Mouse (Mus musculus) stomach, postnatal 0 days (tissue): ENCODE measurements around the gene Lpo. TPM values are rescaled to one million over a fixed set of nuclear protein-coding genes. Genes with fewer than 3 reads are reported as not detected.
A peak's percentile ranks its signal among the peaks of the same experiment; 100 is the strongest.

Experiments used
- ATAC-seq: fragments of 200-750 bp; cut with Nextera tagmentation; 2 replicates; pipeline ENCODE4 v1.8.0; 2017; ENCODE audit not compliant: low FRiP score, low TSS enrichment
- DNase-seq: peaks from one replicate; pipeline ENCODE4 v3.0.0-alpha.2; 2016; ENCODE audit warnings: low spot score
- H3K27ac ChIP-seq: fragments of 300-500 bp; sonication (generic); replicated peaks from 2 replicates; pipeline ENCODE4 v1.5.1; 2014; ENCODE audit warnings: mild to moderate bottlenecking, control low read depth
- H3K27me3 ChIP-seq: fragments of 300-500 bp; sonication (generic); 2 replicates; pipeline ENCODE4 v1.6.1; 2014; ENCODE audit warnings: low read length; ENCODE audit not compliant: control insufficient read depth, insufficient read depth
- H3K36me3 ChIP-seq: fragments of 300-500 bp; sonication (generic); 2 replicates; pipeline ENCODE4 v1.6.1; 2014; ENCODE audit warnings: low read length, mixed read lengths; ENCODE audit not compliant: control insufficient read depth, insufficient read depth
- H3K4me1 ChIP-seq: fragments of 300-500 bp; sonication (generic); replicated peaks from 2 replicates; pipeline ENCODE4 v1.6.1; 2014; ENCODE audit warnings: antibody characterized with exemption; ENCODE audit not compliant: control insufficient read depth, insufficient read depth
- H3K4me2 ChIP-seq: fragments of 300-500 bp; sonication (generic); replicated peaks from 2 replicates; pipeline ENCODE4 v1.6.1; 2014; ENCODE audit warnings: low read depth, mild to moderate bottlenecking, control low read depth, moderate library complexity
- H3K4me3 ChIP-seq: fragments of 300-500 bp; sonication (generic); 2 replicates; pipeline ENCODE4 v1.5.1; 2014; ENCODE audit warnings: low read depth, low read length, control low read depth
- H3K9ac ChIP-seq: fragments of 300-500 bp; sonication (generic); 2 replicates; pipeline ENCODE4 v1.6.1; 2014; ENCODE audit warnings: mild to moderate bottlenecking, low read length, control low read depth, mixed read lengths
- H3K9me3 ChIP-seq: fragments of 300-500 bp; sonication (generic); 2 replicates; pipeline ENCODE4 v1.6.1; 2016; ENCODE audit warnings: low read length; ENCODE audit not compliant: control insufficient read depth
- CTCF ChIP-seq: IDR thresholded peaks from 2 replicates; pipeline ENCODE4 v1.5.1; 2016; ENCODE audit warnings: antibody characterized with exemption, low read depth, mild to moderate bottlenecking, moderate library complexity
- EP300 ChIP-seq: optimal IDR thresholded peaks from 2 replicates; pipeline ENCODE3; 2016; ENCODE audit warnings: antibody characterized with exemption
- WGBS: fragments of 180-500 bp; shearing (Covaris S2); extraction: QIAGEN DNeasy Blood & Tissue Kit; methylation state at CpG from one replicate; pipeline ENCODE4 v1.1.7; 2014; 5-methylcytosine and 5-hydroxymethylcytosine counted together
- polyA plus RNA-seq: library from polyadenylated mRNA; unstranded; fragments of >200 nt; fragmentation: Nextera tagmentation; extraction: Ambion mirVana; gene quantifications from 2 replicates; pipeline ENCODE4 v1.2.1, GENCODE M21; 2015

Lpo gene
- polyA plus RNA-seq, 1 experiment from 2014 or later: 0.41 TPM

DNA sequence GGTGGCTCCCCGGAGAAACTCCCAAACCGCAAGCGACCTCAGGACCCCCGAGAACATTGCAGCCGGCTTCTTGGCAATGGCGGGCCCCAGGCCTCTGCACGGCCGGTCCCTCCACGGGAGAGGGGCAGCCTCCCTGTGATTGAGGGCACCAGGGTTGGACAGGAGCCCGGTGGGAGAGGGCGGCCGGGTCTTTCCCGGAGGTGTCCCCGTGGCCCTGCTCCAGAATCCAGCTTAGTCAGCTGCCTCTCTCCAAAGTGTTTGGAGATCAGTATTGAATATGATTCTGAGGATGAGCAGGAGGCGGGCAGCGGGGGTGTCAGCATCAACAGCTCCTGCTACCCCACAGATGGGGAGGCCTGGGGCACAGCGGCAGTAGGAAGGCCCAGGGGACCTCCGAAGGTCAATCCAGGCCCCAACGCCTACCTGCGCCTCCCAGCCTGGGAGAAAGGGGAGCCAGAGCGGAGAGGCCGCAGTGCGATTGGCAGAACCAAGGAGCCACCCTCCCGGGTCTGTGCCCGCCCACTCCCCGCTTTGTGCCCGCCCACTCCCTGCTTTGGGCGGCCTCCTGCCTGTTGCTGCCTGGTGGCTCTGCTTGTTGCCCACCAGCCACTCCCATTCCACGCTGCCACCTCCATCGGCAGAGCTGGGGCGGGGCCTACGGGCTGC lies 49.9 kb downstream of the Lpo start:
- ATAC-seq (peak; percentile 84), DNase-seq (peak; percentile 89)
- H3K36me3 ChIP-seq: no peaks in the 10 kb centered on the region
- no peak overlapping the region for H3K27ac ChIP-seq
- no peaks in the 10 kb centered on the region for H3K27me3 ChIP-seq
- H3K9me3 ChIP-seq: no peaks in the 10 kb centered on the region
- TF ChIP-seq CTCF: peak; percentile 22; the same call in 1 of the 2 replicates
- TF ChIP-seq EP300: no peak
- H3K4me2 ChIP-seq: peak overlapping the region; percentile 76
- WGBS: 8% methylated on average over 30 of the region's 32 CpGs
- peak overlapping the region; percentile 39 for H3K4me3 ChIP-seq
- peaks cover 5% of the 10 kb centered on the region for H3K4me1 ChIP-seq
- peak overlapping the region; percentile 60 for H3K9ac ChIP-seq

DNA sequence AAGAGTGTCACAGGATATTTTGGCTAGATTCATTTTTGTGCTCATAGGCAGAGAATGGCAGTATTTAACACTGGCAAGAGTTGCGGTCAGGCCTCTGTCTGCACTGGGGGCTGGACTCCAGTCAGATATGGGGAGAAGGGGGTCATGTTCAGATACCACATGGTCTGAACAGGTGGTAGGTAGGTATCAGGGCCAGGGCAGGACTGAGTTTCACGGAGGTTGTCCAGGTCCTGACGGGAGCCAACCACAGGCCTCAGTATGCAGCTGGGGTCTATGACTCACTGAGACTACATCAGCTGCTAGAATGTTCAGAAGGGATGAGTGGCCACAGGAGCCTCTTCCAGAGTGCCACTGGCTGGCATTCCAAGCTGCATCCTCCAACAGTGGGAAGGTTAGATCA lies 55.7 kb downstream of the Lpo start:
- WGBS: 87% methylated on average over 3 of the region's 3 CpGs
- Histone ChIP-seq H3K27me3 (no peaks in the 10 kb centered on the region), H3K4me1 (no peaks in the 10 kb centered on the region), H3K4me2 (no peak overlapping the region), H3K9me3 (no peaks in the 10 kb centered on the region), H3K36me3 (no peaks in the 10 kb centered on the region), H3K27ac (no peak overlapping the region), H3K9ac (no peak overlapping the region), H3K4me3 (no peak overlapping the region)
- ATAC-seq (no peak), DNase-seq (no peak)
- TF ChIP-seq CTCF (no peak), EP300 (no peak)

DNA sequence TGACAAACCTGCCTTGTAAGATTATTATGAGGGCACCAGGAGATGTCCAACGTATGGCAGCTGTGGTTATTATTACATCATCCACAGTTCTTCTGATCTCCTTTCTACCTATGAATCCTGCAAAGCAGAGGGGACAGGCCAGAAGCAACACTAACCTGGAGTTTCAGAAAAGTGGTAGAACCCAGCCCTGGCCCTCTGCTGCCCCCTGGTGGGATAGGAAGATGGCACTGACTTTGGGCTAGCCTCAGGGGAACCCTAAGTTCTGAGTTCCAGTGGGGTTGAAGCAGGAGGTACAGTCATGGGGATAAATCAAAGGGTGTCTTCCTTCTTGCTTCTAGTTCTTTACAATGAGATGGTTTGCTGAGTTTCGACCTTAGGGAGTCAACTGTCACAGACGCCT lies 57.1 kb downstream of the Lpo start:
- H3K9ac ChIP-seq: no peak overlapping the region
- ATAC-seq: no peak

DNA sequence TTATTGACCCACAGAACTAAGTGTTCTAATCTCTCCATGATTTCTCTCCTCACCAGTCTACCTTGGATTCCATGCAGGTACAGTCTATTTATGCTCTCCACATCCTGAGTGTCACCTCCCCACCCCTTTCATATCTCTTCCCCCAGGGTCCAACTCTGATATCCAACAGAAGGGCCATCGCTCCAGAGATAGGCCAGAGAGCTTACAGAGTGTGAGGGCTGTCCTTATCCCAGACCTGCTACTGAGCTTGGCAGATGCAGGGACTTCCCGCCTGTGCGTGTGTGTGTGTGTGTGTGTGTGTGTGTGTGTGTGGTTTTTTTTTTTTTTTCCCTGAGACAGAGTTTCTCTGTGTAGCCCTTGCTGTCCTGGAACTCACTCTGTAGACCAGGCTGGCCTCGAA lies 59.3 kb downstream of the Lpo start:
- Histone ChIP-seq H3K9me3 (no peaks in the 10 kb centered on the region), H3K4me3 (no peak overlapping the region), H3K9ac (no peak overlapping the region), H3K27me3 (0 out of 2 replicates have a peak, but pooled peaks cover 2% of the 10 kb centered on the region), H3K4me1 (peaks cover 1% of the 10 kb centered on the region; the same call in 1 of the 2 replicates), H3K4me2 (no peak overlapping the region), H3K36me3 (no peaks in the 10 kb centered on the region), H3K27ac (no peak overlapping the region)
- TF ChIP-seq CTCF: no peak
- TF ChIP-seq EP300: no peak
- DNase-seq (no peak), ATAC-seq (no peak)
- 79% methylated on average over 4 of the region's 4 CpGs for WGBS

More for the DNA sequence above, 57.1 kb downstream of the Lpo start:
- Histone ChIP-seq H3K4me1 (no peaks in the 10 kb centered on the region), H3K4me3 (no peak overlapping the region), H3K9me3 (no peaks in the 10 kb centered on the region), H3K27ac (no peak overlapping the region), H3K4me2 (no peak overlapping the region), H3K27me3 (no peaks in the 10 kb centered on the region), H3K36me3 (no peaks in the 10 kb centered on the region)
- WGBS: 60% methylated on average over 3 of the region's 3 CpGs
- TF ChIP-seq CTCF (peak; percentile 92), EP300 (no peak)
- DNase-seq: peak; percentile 76

DNA sequence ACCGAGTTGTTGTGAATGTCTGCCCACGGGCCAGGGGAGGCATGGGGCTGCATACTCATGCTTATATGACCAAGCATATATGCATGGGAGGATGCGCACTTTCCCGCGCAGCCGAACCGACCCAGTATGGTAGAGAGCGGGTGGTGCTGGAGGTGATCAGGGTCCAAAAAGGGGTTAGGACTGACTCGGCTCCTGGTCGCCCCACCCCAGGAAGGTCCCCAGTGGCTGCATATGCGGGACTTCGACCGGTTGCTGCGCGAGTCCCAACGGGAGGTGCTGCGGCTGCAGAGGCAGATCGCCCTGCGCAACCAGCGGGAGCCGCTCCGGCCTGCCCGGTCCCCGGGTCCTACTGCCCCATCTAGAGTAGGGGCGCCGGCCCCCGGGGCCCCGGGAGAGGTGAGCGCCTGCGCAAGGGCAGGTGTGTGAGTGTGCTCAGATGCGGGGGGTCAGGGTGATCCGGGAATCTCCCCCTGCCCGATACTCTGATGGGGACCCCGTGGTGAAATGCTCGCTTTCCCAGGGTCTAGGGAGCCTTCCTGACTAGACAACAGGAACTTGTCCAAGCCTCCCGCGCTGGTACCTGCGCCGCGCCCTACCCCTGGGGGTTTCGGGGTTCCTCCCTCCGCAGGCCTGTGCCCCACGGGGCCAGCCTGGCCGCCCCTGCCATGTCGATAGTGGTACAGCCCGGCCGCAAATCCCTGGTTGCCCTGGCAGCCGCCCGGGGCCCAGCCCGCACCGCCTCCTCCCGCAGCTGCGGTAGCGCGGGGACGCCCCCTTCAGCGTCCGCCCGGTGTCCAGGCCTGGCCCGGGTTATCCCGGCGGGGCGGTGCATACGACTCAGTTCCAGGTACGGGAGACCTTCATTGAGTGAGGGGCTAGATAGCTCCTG lies 63.9 kb downstream of the Lpo start:
- TF ChIP-seq EP300 (no peak), CTCF (no peak)
- H3K36me3 ChIP-seq: no peaks in the 10 kb centered on the region
- H3K9me3 ChIP-seq: no peaks in the 10 kb centered on the region
- H3K4me2 ChIP-seq: peak overlapping the region; percentile 92
- peaks cover 2% of the 10 kb centered on the region; the same call in 1 of the 2 replicates for H3K4me1 ChIP-seq
- H3K9ac ChIP-seq: peak overlapping the region; percentile 57
- ATAC-seq (peak; percentile 48), DNase-seq (peak; percentile 51)
- no peak overlapping the region for H3K27ac ChIP-seq
- H3K27me3 ChIP-seq: peaks cover 11% of the 10 kb centered on the region; the same call in 1 of the 2 replicates
- H3K4me3 ChIP-seq: peak overlapping the region; percentile 47
- WGBS: 2% methylated on average over 61 of the region's 65 CpGs
